Mouse (Mus musculus) embryonic facial prominence, embryonic 15.5 days (tissue): ENCODE results near the gene 5830473C10Rik. TPM values are rescaled to one million over a fixed set of nuclear protein-coding genes. Genes with fewer than 3 reads are reported as not detected.

Experiments
- polyA plus RNA-seq: library from polyadenylated mRNA; unstranded; fragments of >200 nt; fragmentation: Nextera tagmentation; extraction: Ambion mirVana; gene quantifications from 2 replicates; pipeline ENCODE4 v1.2.1, GENCODE M21; 2015

The 5830473C10Rik gene
- polyA plus RNA-seq, 1 experiment from 2014 or later, result not detected

Other genes starting within 250 kb of the 5830473C10Rik start
- 24.6 and 25.9 TPM in 2 replicates for gene Ankrd17, start 194.5 kb upstream of the 5830473C10Rik start, polyA plus RNA-seq
- 6.9 and 7.1 TPM in 2 replicates for gene Gm9958, start 193.9 kb upstream of the 5830473C10Rik start, polyA plus RNA-seq
- 2.6 and 3.1 TPM in 2 replicates for gene Alb, start 100.2 kb upstream of the 5830473C10Rik start, polyA plus RNA-seq
- 0.21 and 0.64 TPM in 2 replicates for gene Afp, start 70.4 kb upstream of the 5830473C10Rik start, polyA plus RNA-seq
- not detected in 2 replicates for gene Afm, start 42.2 kb upstream of the 5830473C10Rik start, polyA plus RNA-seq
- 3.8 and 4.3 TPM in 2 replicates for gene Rassf6, start 79.5 kb downstream of the 5830473C10Rik start, polyA plus RNA-seq
- gene Cxcl5, start 198.3 kb downstream of the 5830473C10Rik start, polyA plus RNA-seq, result 1.4 and 3.2 TPM in 2 replicates
- gene Ppbp, start 207.4 kb downstream of the 5830473C10Rik start, polyA plus RNA-seq, result 2.7 TPM in 2 replicates
- 110 and 123 TPM in 2 replicates for gene Pf4, start 211.3 kb downstream of the 5830473C10Rik start, polyA plus RNA-seq
- 0.16 TPM in 1 of 2 replicates, not detected in the other for gene Cxcl3, start 225.0 kb downstream of the 5830473C10Rik start, polyA plus RNA-seq
- gene Cxcl15, start 233.4 kb downstream of the 5830473C10Rik start, polyA plus RNA-seq, result 0.08 and 0.29 TPM in 2 replicates